Mouse (Mus musculus): Measurements from ENCODE around the gene 1700003H04Rik.

The 1700003H04Rik gene

DNA sequence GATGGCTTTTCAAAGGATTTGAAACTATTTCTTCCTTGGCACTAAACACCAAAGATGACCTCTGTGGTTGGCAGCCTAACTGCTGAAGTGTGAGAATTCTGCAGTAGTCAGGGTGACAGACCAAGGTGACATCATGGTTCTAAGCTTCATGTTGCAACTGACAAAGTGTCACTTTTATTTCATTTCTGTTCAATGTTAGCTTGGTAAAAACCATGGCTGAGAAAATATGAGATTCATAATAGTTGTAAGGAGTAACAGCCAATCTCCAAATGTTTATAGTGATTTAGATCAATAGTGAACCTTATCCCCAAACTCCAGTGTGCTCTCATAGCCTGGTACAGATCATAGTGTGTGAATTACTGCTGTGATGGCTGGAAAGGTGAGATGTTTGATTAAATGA is at the start of gene 1700003H04Rik:
1700003H04Rik (minus strand) TSS at position 101 of the 400 bp plus-strand sequence.
- no peak for DNase-seq (ENCODE audit: low read depth, low spot score)

DNA sequence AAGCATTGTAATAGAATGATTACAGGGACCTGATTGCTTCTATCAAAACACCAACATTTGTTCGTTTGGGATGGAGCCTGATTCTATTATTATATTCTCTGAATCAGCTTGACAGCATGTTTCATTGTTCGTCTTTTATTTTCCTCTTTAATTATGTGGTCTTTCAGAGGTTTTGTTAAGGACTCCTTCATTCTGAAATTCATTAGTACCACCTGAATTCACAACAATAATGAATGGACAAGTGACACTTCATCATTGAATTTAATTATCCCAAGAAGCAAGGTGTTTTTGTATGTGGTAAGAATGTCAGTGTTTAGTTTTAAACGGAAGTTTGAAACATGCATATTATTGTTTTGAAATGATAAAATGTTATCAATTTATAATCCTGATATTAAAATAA is 42.1 kb upstream of the 1700003H04Rik start:
- no peak for DNase-seq (ENCODE audit: low read depth, low spot score)

DNA sequence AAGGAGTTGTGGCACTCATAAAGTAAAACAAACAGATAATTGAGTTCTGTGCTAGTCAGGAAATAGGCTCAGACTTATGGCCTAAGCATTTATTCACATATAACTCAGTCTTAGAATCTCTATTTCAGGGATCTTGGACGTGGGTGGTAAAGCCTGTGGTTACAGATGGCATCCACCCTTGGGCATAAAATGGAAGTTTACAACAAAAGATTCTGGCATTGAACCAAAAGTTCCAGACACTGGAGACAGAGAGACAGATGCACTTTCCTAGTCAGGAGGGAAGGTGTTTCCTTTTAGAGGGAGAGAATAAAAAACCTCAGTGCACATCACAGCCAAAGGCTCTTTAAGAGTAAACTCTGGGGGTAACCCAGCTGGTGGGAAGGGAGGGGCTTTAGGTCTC is 32.4 kb upstream of the 1700003H04Rik start:
- no peak for DNase-seq (ENCODE audit: low read depth, low spot score)

DNA sequence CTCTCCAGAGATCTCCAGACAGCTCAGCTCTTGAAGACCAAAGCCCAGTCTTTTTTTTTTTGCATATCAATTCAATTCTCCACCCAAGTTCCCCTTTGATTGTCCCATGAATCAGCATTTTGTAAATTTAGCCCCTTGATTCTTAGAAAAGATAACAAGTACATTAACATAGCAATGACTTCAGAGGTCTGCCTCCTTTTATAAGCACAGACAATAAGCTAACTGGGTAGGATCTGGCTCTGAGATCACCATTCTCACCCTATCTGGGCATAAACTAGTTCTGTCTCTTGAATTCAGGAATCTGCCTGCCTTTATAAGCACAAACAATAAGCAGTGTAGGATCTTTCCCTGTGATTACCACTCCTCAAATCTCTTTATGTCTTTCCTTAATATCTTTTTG is 29.1 kb upstream of the 1700003H04Rik start:
- no peak for DNase-seq (ENCODE audit: low read depth, low spot score)

DNA sequence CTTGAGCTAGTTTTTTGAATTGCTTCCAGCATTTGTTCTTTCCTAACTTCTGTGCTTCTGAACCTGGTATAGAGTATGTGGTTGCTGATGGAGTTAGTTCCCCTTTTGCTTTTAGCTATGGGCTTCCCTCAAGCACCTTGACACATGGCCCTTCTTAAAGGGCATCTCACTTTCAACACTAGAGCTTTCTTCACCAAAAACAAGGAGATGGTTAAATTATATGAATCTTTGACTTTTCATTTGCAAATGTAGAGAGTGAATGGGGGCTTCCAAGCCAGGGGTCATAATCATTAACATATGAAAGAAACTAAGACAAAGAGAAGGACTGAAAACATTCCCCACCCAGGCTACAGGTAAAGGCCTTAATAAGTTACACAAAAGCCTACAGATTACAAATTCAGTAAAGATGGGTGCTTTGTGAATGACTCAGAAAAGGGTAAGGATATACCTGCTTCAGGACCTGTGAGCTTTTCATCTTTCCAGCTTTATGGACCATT is 25.2 kb upstream of the 1700003H04Rik start:
- DNase-seq (ENCODE audit: low read depth, low spot score): no peak

DNA sequence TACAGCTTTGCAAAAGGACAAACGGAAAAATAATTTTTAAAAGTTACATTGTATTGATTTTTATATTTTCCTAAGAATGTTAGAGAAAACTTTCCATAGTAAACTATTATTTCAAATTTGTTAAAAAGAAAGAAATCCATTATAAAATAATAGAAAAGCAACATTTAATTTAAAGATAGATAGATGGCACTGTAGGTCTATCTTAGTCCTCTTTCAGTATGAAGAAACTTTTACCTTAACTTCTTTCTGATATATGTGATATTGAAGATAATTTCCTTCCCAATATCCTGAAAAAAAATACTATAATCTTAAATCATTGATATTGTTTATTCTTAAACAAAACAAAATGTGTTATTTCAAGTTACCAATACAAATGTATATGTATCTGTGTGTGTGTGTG is 24.6 kb upstream of the 1700003H04Rik start:
- DNase-seq (ENCODE audit: low read depth, low spot score): no peak

DNA sequence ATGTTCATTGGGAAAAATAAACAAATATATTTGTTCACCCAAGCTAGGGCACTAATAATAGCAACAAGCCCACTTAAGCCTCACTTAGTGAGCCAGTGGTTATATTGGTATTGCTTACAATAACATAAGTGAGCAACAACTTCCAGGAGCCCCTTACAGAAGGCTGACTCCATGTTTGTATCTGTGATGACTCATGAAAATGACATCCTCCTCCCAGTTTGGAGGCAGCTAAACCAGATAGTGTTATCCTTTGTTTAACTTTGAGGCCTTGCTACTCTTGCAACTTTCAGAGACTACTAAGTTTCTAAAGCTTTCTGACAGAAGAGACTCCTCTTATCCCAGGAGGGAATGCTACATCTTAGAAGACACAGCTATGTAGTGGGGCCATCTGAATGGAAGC is 16.9 kb upstream of the 1700003H04Rik start:
- DNase-seq (ENCODE audit: low read depth, low spot score): no peak

DNA sequence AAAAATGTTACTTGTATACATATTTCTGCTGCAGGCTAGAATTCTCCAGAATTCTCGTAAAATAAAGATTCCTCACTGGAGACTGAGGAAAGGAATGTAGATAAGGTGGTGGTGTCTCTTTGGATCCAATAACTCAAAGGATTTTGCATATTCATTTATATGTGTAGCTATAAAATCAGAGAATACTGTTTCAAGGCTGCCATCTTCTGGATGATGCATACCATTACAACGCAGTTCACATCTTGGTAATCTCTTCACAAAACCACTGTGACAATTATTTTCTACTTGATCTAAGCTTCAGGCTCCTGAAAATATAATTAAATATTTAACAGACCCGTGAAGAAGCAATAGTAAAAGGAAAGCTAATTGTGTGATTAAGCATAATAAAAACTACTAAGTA is 6.6 kb upstream of the 1700003H04Rik start:
- no peak for DNase-seq (ENCODE audit: low read depth, low spot score)

DNA sequence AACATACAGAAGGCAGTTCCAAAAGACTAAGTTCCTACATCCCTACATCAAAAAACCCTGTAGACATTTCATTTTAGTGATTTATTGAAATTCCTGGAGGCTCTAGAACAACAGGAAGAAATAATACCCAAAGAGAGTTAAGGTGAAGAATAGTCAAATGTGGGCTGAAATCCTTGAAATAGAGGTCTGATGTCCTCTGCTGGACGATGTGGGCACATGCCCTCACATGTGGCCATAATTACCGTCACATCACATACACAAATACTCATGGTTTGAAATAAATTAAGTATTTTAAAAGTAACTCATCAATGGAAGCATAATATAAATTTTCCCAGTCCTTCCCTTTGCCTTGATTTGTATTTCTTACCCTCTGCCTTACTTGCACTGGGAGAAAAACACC is 4.9 kb upstream of the 1700003H04Rik start:
- DNase-seq (ENCODE audit: low read depth, low spot score): no peak

DNA sequence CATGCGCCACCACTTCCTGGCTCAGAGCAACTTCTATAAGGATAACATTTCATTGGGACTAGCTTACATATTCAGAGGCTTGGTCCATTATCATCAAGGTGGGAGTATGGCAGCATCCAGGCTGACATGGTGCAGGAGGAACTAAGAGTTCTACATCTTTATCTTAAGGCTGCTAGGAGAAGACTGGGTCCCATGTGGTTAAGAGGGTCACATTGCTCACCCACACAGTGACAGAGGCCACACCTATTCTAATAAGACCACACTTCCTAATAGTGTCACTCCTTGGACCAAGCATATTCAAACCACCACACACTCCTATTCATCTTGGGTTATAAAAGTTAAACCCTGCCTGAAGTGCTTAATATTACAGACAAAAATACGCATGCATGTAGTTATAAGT is 23.6 kb downstream of the 1700003H04Rik start:
- no peak for DNase-seq (ENCODE audit: low read depth, low spot score)

DNA sequence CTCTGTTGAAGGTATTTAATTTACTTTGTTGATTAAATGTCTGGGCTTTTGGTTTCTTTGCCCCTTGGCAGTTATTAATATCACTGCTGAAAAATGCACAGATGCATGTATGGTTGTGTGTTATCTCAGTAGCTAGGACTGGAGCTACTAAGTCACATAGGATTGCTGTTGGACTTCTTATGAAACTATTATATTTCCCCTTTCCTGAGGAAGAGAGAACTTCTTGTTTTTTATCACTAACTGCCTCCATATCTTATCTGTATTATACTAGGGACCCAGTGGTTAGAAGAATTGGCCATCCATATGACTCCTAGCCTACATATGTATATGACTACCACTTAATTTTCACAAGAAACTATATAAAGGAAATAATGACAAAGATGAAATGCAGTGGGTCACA is 24.9 kb downstream of the 1700003H04Rik start:
- no peak for DNase-seq (ENCODE audit: low read depth, low spot score)

DNA sequence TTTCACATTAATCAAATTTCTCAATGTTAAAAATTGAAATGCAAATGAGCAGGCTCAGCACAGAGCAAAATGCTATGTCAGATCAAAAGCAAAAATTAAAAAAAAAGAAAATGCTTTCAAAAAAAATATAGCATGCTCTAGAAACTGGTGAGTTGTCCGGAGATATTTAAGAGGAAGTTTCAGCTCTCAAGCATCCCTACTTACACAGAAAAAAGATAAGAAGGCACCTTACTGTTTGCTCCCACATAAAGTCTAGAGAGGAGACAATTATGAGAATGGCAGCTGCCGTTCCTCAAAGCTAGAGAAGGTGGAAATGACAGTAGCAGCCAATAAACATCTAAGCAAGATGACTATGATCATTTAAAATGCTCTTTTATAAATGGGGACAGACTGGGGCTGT is 25.8 kb downstream of the 1700003H04Rik start:
- DNase-seq (ENCODE audit: low read depth, low spot score): no peak

DNA sequence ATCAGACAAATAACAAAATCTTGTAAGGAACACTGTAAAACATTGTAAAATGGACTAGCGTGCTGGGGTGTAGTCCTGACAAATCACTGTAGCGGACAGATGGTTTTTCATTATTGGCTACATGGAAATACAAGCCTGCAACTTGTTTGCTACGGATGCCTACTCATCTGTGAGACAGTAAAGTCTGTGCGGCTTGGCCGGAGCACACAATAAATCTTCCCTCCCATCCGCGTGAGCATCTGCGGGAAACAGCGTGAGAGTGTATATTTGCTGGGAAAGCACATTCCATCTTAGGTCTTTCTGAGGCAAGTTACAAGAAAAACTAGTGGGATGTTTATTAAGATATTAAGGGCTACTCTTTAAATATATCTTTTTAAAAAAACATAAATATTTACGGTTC is 32.0 kb downstream of the 1700003H04Rik start:
- no peak for DNase-seq (ENCODE audit: low read depth, low spot score)

DNA sequence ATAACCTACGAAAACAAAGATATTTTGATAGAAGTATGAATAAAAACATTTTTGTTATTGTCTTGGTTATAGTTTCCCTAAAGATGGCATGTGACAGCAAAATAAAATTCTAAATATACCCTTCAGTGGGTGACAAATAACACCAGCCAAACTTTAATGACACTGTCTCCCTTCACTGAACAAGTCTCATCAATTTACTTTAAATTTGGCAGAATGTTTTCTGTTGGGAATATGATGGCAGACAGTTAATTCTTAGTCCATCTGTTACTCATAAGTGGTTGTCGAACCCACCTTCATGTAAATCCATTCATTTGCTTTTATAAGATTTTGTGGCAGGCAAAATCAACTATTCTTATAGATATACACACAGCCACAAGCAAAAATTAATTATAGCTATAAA is 42.6 kb downstream of the 1700003H04Rik start:
- DNase-seq (ENCODE audit: low read depth, low spot score): no peak

DNA sequence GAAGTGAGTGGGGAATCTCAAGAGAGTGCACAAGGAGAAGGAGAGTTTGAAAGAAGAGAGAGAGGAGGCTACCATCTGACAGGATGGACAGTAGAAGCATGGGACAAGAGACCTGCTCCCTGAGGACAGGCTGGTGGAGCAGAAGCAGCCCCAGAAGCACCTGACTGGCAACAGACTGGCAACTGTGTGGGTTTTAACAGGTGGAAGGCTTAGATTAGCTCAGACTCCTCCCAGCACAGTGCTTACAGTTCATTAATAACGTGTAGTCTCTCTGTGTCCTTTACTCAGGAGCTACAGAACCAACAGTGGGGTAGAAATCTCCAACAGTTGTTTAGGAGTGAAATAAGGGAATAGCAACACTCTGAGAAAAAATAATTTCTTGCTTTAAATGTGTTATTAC is 44.3 kb downstream of the 1700003H04Rik start:
- no peak for DNase-seq (ENCODE audit: low read depth, low spot score)

DNA sequence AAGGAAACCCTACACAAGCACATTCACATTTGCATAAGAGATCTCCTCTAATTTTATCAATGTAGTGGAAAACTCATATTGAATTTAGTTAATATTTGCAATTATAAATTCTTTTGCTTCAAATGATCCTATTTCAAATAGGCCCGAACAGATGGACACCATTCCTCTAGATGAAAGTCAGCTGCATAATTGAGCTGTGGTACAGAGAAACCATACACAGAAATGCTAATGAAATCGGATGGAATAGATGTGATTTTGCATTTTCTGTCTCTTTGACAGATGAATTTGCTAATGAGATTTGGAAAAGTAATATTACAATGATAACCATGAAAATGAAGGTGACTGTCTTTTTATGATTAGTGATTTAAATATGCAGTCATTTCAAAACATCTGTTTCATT is 62.1 kb downstream of the 1700003H04Rik start:
- DNase-seq (ENCODE audit: low read depth, low spot score): no peak

Measured in CD4-positive, CD25-positive, alpha-beta regulatory T cell, adult 2 months (primary cell).